Mouse (Mus musculus) urinary bladder, adult 18-20 months (tissue): ENCODE data around the gene Med29.

ENCODE experiments used
- DNase-seq, 2 experiments: peaks; one replicate each; pipeline ENCODE4 v3.0.0; 2022; ENCODE audit warnings: low spot score in 2 of 2, mixed read lengths in 2 of 2

The Med29 gene

DNA sequence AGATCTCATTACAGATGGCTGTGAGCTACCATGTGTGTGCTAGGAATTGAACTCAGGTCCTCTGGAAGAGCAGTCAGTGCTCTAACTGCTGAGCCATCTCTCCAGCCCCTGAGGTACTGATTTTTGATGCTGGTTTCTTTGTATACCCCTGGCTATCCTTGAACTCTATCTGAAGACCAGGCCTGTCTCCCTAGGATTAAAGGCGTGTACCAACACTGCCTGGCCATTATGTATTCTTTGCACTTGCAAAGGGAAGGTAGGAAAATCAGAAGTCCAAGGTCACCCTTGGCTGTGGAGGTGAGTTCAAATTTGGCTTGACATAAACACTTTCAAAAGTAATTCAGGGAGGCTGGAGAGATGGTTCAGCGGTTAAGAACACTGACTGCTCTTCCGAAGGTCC lies 37.9 kb downstream of the Med29 start:
- no peak for DNase-seq

DNA sequence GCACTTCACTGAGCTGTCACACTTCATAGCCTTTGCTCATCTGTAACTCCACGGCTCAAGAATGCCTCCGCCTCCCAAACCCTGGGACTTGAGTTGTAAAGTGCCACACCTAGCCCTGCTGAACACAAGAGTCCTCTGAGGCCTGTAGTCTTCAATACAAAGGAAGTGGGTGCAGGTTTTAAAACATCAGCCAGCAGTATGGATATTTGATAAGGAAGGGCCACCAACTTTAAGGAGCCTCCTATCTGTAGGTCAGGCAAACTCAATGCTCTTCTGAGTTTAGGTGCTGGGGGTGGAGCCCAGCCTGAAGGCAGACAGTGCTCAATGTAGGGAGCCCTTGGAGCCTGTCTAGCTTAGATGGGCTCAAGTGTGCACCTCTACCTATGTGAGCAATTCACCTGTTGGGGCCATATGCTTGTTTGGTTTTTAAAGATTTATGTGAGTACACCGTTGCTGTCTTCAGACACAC lies 38.4 kb downstream of the Med29 start:
- no peak for DNase-seq

DNA sequence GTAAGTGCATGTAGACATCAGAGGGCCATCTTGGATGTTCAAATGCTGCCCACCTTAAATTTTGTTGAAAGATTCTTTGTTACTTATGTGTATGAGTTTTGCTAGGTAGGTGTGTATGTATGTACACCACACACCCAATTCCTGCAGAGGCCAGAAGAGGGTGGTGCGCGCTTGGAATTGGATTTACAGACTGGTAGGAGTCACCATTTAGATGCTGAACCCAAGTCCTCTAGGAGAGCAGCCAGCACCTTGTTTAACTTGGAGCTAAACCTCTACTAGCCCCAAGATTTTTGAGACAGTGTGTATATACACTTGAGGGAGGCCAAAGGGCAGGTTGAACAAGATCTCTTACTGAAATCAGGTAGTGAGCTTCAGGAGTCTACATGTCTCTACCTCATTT lies 39.2 kb downstream of the Med29 start:
- DNase-seq, result no peak

DNA sequence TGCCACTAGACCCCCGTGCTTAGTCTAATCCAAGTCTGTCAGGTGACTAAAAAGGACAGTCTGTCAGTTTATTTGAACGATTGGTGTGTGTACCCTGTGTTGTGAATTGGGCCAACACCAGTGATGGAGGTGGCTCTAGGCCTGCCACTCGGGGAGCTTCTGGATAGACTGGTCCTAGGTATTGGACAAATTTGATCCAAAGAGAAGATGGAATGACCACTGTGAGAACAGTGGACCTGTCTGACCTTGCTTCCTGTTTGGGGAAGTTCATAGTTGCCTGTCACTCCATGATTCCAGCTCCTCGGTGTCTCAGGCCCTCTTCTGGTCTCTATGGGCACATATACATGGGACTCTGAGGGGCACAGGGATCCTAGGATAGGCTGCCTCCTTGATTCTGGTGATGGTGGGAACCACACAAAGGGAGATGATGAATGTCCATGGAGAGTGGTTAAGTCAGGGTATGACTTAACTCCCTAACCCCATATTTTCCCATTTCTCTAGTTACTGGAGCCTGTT lies 40.8 kb downstream of the Med29 start:
- no peak for DNase-seq

DNA sequence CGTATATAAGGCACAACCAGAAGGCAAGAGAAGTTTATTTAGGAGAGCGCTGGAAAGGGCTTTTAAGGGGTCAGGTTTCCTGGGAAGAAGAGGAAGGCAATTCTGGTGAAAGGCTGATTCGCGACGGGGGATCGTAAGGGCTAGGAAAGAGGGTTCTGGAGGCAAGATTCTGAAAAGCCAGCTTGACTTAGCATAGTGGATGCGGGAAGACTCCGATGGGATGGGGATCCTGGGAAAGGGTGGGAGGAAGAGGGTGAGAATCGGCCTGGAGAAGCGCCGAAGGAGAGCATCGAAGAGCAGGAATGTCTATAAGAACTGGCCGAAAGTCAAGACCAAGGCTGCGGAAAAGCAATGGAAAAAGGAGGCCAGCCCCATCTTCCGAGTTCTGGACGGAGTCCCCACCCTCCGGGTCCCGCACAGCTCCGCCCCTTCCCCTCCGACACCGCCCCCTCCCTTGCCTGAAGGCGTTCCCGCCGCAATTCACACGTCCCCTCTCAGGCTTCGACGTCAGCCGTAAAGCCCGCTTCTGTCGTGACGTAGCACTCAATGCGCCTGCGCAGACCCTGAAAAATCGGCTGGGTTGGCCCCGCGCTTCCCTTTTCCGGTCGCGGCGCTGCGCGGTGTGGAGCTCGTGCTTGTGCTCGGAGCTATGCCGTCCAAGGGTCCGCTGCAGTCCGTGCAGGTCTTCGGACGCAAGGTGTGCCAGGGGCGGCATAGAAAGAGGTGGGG lies 42.2 kb downstream of the Med29 start, which contains the start of gene Rps16:
TSS of gene Rps16 (plus strand) at position 498 of the 729 bp plus-strand sequence.
- peak; percentile 98 to 99 for DNase-seq

DNA sequence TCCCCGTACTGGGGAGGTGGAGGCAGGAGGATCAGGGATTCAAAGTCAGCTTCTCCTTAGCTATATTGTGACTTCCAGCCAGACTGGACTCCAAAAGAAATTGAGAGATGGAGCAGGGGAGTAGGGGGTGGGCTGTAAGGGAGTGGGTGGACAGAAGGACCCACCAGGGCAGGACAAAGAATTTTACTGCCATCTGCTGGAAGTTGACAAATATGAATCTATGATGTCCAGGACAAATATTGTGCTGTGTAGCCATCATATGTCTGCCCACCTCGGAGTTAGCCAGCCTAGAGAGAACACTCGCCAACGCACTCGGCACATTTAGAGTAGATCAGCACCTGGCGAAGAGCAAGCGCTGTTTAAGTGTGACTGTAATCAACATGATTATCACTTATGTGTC lies 43.9 kb downstream of the Med29 start:
- no peak for DNase-seq

DNA sequence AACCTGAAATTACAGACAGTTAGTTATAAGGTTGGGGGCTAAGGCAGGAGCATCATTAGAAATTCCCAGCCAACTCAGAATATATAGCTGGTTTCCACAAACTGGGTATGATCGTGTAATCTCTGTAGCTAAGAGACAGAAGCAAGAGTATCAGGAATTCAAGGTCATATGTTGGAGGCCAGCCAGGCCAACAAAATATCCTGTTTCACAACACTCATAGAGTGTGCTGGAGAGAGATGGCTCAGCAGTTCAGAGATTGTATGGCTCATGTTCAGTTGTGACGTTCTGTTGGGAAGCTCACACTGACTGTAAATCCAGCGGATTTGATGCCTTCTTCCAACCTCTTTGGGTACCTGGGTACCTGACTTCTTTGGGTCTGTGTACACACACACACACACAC lies 44.8 kb downstream of the Med29 start:
- DNase-seq, result no peak

DNA sequence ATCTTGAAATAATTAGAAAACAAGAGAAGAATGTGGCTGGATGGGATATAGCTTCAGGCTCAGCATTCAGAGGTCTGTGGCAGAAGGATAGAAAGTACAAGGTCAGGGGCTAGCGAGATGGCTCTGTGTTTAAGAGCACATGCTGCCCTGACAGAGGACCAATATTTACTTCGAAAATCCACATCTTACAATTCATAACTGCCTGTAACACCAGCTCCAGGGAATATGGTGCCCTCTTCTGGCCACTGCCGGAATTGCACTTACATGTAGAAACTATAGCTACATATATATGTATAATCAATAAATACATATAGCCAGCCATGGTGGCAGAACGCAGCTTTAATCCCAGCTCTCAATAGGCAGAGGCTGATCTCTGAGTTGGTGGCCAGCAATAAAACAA lies 47.9 kb downstream of the Med29 start:
- peak in 1 of 2 experiments; percentile 39 for DNase-seq

DNA sequence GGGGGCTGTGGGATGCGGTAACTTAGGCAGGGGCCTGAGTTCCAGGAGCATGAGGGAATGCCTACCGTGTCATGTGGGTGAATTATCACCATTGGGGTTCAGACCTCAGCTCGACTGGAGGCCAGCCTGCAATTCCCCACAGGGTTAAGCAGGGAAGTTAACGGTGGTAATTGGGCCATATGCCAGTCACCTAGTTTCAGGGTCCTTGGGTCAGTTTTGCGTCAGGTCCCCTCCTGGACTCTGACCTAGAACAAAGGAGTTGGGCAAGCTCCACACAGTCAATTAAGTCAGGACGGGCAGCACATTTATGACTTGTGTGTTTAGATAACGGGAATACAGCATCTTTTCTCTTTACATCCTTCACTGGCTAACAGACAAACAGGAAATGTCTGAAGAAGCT lies 51.1 kb downstream of the Med29 start:
- no peak for DNase-seq

DNA sequence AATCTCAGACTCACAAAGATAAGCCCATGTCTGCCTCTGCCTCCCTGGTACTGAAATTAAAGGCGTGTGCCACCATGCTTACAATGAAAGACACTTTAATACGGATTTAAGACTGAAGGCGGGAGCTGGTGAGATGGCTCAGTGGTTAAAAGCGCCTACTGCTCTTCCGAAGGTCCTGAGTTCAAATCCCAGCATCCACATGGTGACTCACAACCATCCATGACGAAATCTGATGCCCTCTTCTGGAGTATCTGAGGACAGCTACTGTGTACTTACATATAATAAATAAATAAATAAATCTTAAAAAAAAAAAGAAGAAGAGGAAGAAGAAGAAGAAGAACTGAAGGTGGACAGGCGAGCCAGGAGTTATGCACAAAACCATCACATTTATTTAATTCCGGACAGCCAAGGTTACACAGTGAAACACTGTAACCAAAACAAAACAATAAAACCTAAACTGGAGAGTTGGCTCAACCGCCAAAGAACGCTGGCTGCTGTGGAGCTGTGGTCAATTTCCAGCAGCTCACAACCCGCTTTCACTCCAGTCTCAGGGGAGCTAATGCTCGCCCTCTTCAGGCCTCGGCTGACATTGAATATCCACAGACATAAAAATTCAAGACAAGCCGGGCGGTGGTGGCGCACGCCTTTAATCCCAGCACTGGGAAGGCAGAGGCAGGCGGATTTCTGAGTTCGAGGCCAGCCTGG lies 53.1 kb downstream of the Med29 start:
- peak; percentile 18 to 26 for DNase-seq

DNA sequence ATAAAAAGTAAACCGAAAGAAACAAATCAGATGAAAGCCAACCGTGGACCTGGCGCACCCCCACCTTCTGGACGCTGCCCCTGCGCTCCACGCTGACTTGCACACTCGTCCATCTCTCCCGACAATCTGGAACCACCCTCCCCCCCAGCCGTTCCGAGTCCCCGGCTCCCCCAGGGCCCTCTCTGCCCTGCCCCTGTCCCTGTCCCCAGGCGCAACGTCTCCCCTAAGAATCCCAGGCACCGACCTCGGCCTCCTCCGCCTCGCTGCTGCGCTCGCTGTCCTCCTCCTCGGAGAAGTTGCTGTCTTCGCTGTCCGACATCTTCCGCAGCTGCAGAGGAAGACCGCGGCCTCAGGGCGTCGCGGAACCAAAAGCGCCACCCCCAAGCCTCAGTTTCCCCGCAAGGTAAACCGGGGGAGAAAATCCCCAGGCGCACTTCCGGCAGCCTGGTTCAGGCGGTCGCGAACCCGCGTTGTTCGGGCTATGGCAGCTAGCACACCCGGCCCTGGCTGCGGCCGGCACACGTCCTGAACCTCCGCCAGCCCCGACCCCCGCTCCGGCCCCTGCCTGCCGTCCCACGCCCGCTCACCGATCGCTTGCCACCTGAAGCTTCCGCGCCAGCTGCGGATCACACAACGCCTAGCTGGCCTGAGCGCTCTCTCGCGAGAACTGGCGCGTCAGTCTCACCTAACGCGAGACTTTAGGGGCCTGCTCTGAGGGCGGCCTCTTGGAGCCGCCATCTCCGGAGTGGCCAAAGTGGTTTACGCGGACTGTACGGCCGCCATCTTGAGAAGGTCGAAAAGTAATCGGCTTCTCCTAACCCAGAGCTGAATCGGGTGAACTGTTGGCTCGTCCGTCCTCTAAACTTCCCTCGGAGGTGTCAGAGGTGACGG lies 54.2 kb downstream of the Med29 start, which contains the start of gene Supt5:
TSS of gene Supt5 (minus strand) at position 639 of the 891 bp plus-strand sequence.
- DNase-seq, result peak; percentile 94 to 96
